Mouse (Mus musculus) erythroblast, adult 5-6 weeks (primary cell): ENCODE measurements around the gene Dlg4. TPM values are rescaled to one million over a fixed set of nuclear protein-coding genes. Genes with fewer than 3 reads are reported as not detected.

ENCODE experiments used
- ATAC-seq: replicated peaks from 2 replicates; pipeline ENCODE4 v1.8.0; 2016; ENCODE audit warnings: moderate number of reproducible peaks, mild to moderate bottlenecking, moderate TSS enrichment, inconsistent platforms; ENCODE audit not compliant: poor library complexity, low FRiP score, severe bottlenecking
- total RNA-seq, 2 experiments: library from RNA; stranded (forward) in 1 of 2; stranded (reverse) in 1 of 2; fragments of 150-400 nt in 1 of 2; fragments of 200-764, 138-1000 nt in 1 of 2; gene quantifications; 2 replicates each; pipeline versions ENCODE4 v1.2.3 to v1.2.4; 2015 to 2017; ENCODE audit warnings: low replicate concordance in 2 of 2

Dlg4 gene
- total RNA-seq, 2 experiments from 2014 or later: 0.17 TPM; not detected in 1

DNA sequence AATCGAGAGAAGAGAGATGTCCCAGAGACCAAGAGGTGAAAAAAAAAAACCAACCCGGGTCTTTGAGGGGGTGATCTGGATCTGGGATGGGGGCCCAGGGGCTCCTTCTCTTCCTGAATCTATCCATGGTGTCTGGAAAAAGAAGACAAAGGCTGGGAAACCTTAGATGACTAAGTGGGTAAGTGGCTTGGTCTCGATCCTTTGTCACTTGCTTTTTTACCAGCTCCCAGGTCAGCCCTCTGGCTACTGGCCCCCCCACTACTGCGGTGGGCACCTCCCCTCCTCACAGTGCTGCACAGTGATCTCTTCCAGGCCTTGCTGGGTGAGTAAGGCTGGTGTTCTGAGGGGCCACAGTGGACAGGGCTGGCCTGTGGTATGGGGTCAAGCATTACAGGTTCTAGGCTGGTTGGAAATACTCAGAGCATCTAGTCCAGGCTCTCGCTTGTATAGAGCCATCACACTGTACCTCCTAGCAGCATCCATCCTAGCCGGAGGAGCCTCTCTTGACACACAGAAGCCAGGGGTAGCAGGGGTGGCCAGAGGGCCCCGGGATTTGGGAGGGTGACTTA is 541 bp downstream of the Dlg4 start:
- ATAC-seq: no peak

- ATAC-seq: no peak
Observed at GRCm38 (mm10) chr11:70018131-70018990, 1.6 kb downstream of the Dlg4 start.

- no peak for ATAC-seq
Observed at GRCm38 (mm10) chr11:70019495-70020021, 2.8 kb downstream of the Dlg4 start.

GRCm38 (mm10) chr11:70020022-70020631 is 3.4 kb downstream of the Dlg4 start:
- no peak for ATAC-seq

DNA sequence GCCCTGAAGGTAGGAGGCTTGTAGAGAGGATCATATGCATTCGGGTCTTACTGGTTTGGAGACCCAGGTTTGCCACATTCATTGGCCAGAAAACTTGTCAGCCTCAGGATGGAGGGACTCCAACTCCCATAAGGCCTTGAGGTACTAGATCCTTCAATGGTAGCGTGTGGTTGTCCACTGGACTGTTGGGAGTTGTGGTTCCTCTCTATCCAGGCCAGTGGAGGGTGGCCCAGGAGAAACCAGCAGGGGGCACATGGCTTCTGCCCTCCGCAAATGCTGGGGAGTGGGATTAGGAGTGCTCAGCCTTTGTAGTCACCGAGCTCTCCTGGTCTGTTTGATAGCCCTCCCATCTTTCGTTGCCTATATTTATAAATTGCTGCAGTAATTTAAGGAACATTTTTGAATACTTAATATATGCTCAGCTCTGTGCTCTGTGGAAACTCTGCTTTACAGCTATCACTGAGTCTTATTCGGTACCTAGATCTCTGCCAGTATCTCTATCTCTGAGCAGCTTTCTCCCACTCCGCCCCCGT is 4.1 kb downstream of the Dlg4 start:
- ATAC-seq: peak; percentile 74

DNA sequence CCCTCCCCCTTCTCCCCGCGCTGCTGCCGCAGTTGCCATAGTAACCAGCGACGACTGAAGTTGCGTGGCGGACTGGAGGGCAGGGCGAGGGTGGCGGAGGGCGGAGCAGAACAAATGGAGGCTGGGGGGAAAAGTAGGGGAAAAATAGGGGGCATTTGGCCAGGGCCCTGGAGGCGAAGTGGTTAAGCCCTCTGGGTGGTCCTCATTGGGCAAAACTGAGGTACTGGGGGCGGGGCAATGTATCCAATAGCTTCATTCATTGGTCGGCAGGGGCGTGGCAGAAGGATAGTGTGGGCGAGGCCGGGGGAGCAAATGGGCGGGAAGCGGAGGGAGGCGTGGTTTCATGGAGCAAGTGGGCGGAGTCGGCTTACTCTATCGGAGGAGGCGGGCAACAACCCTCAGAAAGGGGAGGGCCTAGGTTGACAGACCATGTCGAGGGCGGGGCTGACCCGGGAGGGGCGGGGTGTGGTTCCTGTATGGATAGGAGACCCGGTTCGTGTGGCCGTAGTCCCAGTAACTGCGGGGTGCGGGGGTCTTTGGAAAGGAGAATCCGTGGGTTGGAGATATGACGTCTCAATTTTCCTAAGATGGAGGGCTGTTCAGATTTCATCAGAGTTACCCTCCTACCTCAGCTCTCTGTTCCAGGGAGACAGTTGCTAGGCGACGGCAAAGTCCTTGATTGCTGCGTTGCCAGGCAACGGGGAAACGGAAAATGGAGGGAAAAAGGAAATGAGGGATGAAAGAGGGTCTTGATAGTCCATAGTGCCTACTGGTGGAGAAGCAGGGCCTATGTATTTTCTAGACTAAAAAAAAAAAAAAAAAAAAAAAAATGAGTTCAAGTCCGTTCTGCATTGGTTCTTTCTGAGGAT is 4.8 kb downstream of the Dlg4 start:
- peak; percentile 82 for ATAC-seq

DNA sequence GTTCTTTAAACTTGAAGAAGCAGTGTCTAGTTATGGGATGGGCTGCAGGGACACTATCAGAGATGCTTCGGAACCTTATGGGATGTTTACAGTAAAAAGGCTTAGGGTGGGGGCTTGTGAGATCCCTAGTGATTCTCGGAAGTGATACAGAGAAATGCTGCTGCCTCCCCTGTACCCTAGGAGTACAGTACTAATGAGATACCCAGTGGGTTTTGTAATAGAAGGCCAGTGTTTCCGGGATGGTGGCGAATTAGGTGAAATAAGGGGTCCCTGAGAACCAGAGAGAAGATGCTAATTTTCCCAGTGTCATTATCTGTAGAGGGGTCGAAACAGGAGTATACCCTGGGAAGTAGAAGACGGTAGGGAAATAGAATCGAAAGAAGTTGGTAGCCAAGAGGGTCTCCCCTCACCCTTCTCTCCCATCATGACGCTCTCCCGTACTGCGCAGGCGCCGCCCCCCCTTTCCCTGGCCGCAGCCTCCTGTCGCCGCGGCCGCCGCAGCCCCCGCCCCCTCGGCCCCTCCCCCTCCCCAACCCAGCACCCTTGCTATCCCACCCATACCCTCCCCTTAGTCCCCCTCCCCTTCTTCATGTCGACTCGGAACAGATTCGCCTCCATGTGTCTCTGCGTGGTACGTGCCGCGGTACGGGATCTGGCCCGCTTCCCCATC is 6.9 kb downstream of the Dlg4 start:
- no peak for ATAC-seq

DNA sequence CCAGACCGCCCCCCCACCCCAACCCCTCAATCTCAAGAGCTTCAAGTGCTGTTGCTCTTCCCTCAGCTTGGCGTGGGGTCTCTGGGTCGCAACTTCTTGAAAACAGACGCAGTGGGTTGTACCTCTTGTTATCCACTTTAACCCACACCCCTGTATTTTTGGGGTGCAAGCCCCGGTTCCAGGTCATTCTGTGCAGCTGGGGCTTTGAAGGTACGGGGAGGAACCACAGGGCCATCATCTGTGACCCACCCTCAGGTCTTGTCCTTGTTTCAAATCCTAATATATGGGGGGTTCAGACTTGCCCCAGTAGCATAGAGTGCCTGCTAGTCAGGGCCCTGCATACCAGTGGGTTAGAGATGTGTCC is 7.4 kb downstream of the Dlg4 start:
- no peak for ATAC-seq

- ATAC-seq: no peak
Observed at GRCm38 (mm10) chr11:70026689-70027088, 9.9 kb downstream of the Dlg4 start.

DNA sequence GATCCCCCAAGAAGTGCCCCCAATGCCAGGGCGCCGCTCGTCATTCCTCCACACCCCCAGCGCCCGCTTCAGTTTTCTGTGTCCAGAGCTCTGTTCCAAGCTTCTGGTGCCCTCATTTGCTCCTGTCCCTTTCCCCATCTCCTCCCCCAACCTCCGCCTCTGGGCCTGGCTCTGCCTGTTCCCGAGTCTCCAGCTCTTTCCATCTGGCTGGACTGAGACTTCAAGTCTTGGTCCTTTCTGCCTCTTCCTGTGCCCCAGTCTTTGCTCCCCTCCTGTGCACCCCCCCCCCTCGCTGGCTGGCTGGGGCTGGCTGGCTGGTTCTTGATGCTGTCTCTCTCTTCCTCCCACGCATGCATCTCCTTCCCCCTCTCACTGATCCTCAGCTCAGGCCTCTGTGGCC is 10.7 kb downstream of the Dlg4 start:
- ATAC-seq: no peak

GRCm38 (mm10) chr11:70028401-70029129 is 11.8 kb downstream of the Dlg4 start:
- no peak for ATAC-seq

DNA sequence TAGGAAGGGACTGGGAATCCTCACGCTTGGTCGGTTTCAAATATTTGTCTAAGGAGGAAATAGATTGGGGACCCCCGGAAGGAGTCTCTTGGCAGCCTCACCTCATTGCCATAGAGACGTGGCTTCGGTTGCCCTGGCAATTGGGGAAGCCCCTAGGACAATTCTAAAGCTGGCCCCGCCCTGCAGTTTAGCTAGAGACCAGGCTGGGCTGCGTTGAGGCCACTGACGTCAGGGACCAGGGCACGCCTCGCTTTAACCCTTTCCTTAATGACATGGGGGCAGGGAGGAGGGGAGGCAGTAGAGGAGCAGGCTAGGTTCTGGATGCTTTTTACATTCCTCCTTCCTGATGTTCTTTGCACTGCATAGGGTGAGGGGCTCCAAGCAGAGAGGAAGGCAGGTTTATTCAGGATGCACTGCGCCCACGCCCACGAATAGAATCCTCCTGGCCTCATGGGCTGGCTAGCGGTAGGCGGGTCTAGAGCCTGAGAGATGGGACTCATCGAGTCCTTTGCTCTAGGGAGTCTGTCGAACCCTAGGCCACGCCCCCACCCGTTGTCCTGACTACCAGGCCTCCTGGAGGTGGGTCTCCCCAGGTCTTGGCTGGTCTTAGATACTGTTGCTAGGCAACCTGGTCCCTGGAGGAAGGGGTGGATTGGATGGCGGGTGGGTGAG is 12.5 kb downstream of the Dlg4 start:
- no peak for ATAC-seq

DNA sequence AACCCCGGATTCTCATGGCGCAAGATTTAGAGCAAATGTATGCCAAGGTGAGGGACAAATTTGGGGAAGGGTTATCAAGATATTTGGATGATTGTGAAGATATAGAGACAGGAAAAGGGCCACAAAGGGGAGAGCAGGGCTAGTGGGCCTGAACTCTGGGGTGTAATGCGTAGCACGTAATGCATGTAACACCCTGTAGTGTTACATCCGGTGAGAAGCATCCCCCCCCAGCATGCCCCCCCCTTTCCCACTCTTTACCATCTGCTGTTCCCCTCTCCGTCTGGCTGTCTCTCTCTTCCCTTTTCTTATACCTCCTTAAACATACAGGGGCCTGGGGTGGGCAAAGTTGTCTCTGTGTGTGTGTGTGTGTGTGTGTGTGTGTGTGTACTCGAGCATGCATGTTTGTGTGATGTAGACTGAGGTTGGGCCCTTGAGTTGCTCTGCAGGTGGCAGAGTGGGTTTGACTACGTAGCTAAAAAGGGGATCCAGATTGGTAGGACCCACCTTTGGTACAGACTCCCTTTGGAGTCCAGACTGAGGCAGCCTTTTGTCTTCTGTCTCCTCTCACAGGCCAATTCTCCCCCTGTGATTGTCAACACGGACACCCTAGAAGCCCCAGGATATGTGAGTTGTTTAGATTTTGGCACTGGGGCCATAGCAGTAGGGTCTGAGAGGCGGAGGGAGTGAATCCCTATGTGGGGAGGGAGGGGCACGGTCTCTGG is 13.2 kb downstream of the Dlg4 start:
- no peak for ATAC-seq

DNA sequence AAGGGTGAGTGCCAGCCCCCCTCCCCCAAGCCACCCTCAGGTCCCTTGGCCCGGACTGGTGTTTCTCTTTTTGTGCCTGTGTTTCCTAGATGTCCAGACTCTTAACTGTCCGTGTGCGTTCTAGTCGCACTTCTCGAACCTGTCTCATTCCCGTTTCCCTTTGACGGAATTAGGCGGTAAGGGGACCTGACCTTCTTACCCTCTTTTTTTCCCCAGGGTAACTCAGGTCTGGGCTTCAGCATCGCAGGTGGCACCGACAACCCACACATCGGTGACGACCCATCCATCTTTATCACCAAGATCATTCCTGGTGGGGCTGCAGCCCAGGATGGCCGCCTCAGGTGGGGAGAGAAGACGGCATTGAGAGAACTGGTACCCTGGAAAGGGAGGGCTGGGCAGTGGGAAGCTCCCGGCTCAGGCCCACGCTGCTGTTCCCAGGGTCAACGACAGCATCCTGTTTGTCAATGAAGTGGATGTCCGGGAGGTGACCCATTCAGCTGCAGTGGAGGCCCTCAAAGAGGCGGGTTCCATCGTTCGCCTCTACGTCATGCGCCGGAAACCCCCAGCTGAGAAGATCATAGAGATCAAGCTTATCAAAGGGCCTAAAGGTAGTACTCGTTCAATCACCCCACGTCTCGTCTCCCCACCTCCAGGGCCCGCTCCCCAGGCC is 14.0 kb downstream of the Dlg4 start:
- no peak for ATAC-seq

DNA sequence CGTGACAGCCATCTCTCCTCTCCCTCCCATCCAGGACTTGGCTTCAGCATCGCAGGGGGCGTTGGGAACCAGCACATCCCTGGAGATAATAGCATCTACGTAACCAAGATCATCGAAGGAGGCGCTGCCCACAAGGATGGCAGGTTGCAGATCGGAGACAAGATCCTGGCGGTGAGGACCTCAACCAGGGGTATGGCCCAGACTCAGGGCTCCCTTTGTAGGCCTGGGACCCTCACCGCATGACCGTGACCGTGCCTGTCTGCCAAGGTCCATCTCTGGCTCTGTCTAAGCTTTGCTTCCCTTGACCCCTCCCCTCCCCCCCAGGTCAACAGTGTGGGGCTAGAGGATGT is 14.6 kb downstream of the Dlg4 start:
- ATAC-seq: no peak

DNA sequence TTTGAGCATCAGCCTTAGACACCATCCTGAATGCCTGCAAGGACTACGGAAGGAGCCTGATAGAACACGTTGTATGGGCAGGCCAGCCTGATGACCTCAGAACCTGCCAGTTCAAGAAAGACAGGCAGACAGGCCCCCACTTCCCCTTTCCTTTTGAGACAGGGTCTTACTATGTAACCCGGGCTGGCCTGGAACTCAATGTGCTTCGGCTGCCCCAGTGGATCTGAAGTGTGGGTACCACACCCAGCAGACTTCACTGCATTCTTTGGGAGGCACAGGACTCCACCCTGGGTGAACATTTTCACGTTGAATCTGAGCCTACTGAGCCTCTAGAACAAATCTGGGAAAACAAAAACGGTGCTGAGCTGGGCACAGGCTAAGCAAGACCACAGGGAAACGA is 21.4 kb downstream of the Dlg4 start:
- no peak for ATAC-seq

DNA sequence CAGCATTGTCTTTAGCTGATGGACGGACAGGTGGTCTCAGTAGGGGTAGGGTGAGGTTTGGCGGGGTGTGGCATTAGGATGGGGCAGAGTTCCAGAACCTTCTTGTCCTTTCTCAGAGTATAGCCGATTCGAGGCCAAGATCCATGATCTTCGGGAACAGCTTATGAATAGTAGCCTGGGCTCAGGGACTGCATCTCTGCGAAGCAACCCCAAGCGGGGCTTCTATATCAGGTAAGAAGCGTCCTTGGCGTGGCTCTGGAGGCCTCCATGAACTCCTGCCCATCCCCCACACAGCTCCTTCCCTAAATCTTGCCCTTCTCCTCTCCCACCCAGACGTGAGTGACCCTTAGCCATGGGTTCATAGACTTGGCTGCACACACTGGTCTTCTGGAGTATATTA is 22.9 kb downstream of the Dlg4 start:
- no peak for ATAC-seq
